Mouse (Mus musculus) CH12F3 (cell line): ENCODE data around the gene Tubg1.
"Not testable (repeated sequence)": the region's sequence is repeated elsewhere in the genome, so short reads cannot be mapped to it uniquely, and the experiment has no call there.

Source experiments
- in situ Hi-C: fragments of 300-500 bp; cut with MboI; formaldehyde crosslinking; loops from 2 replicates; pipeline ENCODE4 v1.14.3; 2020; ENCODE audit warnings: low sequenced_read_pairs

Tubg1 gene

DNA sequence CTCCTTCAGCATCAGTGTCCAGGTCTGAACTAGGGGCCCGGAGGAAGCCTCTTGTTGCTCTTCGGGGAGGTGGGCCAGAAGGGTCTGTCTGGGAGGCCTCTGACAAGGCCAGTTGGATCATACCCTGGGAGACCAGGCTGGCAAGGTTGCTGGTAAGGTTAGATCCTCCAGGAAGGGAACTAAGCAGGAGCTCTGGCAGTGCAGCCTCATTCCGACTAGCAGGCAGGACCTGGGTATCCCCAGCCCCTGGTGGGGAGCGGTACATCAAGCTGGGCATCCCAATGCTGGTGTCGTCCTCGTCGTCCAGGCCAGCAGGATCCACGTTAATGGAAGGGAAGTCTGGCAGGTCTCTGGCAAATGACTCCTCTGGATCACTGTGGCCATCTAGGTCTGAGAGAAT is 21.5 kb upstream of the Tubg1 start:
- in situ Hi-C loops: no loop called here

DNA sequence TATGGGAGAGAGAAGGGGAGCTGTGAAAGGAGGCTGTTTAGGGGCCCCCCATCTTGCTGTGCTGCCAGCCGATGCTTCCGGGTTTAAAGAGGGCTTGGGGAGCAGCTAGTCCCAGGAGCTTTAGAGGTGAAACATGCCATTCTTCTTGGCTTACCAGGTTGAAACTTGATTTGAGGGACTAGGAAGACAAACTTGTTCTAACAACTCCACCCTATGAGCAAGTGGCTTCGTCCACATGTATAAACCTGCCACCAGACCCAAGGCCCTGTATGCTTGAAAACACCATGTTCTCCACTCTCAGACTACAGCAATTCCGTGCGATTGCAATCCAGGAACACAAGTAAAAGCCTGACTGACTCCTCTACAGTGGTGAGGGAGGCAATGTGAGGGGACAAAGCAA is 16.7 kb upstream of the Tubg1 start:
- in situ Hi-C loops: no loop called here

DNA sequence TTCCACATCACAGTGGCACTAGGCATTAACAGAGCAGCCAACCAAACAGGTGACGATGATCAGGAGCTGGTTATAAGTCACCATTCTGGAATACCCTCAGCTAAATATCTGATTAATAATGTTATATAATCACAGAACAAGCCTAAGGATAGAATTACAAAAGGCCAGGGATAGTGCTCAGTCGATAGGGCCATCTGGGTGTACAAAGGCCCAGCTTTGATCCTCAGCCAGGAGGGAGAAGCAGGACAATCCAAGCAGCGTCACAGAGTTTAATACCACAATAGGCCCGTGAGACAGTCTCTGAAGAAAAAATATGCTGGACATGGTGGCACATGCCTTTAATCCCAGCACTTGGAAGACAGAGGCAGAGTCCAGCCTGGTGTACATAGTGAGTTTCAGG is 10.4 kb upstream of the Tubg1 start:
- in situ Hi-C loops: no loop called here

DNA sequence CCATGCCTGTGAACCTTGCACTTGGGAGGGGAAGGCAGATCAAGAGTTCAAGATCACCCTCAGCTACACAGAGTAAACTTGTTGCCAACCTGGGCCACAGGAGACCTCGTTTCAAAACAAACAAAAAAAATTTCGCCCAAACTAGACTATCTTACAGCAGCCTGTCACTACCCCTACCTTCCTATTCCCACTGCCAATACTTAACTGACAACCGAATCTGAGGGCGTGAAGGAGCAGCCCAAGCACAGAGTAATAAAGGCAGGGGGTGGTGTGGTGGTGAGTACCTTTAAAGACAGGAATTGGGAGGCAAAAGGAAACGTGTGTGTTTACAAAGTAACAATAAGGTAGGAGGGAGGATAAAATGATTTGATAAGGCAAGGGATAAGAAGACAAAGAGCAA is 9.0 kb upstream of the Tubg1 start:
- in situ Hi-C loops: no loop called here

DNA sequence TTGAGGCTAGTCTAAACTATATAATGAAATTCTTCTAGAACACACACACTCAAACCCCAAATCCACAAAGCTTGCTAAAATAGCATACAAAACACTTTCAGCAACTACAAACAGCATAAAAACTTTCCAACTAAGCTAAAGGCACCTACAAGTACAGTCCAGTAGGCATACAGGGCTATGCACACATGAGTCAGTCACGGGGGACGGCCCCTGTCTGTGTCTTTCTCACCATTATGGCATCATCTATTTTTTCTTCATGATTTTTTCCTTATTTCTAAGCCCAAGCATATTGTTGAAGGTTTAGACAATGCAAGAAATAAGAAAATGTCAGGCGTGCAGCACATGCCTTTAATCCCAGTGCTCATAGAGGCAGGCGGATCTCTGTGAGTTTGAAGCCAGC is 8.6 kb upstream of the Tubg1 start:
- in situ Hi-C loops: no loop called here

DNA sequence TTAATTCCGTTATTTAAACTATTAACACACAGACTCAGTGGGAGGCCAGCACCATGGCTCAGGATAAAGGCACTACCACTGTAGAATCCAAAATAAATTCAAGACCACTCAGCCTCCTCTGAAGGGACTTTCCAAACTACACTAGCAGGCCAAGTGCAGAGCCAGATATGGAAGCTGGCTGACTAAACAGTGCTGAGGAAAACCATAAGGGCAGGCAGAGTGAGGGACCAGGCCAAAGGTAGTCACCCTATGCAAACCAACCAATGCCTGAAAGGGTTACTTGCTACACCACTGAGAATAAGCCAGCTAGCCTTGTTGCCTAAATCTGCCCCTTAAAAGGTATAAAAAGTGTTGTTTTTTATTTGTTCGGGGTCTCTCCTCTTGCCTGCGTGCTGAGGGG is 7.6 kb upstream of the Tubg1 start:
- in situ Hi-C loops: no loop called here

DNA sequence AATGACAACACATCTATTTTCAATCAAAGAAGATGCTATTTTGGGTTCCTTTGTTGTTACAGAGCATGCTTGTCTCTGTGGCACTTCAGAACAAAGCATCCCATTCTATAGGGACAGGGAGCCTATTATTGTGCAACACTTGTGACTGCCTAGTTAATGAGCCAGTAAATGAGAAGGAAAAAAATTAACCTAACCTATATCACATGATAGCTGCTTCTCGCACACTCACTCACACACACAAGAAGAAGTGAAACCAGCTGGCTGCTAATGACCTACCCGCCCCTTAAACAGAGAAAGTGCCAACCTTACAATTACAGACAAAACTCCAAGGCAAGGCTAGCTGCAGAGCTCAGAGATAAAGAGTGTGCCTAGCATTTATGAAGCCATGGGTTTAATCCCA is 4.2 kb upstream of the Tubg1 start:
- in situ Hi-C loops: no loop called here

DNA sequence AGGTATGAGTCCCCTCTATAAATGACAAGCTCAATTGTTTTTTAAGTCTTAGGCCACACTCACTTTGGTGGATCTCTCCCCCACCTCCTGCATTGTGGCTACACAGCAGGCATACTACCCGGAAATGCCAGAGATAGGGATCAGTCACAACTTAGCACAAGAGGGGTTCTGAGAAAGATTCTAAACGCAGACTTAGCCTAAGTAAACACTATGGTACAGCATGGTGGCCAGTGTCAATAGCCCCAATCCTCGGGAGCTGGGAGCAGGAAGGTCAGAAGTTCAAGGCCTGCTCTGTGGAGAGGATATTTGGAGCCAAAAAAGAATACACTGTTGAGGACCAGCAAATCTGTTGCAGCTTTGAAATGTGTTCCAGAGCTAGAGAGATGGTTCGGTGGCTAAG is 1.6 kb upstream of the Tubg1 start:
- in situ Hi-C loops: no loop called here

DNA sequence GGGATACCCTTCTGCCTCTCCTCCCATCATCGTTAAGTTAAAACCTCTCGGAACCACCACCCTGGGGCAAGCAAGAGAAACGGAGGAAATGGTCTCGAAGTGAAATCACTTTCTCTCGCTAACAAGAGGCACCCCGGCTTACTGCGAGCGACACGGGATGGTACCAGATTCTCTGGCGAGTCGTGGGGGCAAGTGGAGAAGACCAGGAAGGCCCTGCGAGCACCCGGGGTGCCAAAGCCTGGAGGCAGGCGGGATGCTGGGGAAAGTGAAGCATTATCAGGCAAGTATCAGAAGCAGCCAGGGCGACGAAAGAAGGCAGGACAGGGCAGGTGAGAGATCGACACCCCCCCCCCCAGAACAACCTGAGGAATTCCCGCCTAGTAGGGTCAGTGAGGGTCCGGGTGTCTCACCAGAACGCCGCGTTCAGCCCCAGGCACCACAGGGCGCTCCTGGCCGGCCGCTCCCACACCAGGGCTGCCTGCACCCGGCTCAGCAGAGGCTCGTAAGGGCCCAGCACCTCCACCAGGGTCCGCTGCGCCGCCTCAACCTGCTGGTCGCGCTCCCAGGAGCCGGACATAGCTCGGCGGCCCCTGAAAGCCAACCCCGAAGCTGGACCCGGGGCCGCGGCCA is 492 bp upstream of the Tubg1 start:
- in situ Hi-C loops: no loop called here

DNA sequence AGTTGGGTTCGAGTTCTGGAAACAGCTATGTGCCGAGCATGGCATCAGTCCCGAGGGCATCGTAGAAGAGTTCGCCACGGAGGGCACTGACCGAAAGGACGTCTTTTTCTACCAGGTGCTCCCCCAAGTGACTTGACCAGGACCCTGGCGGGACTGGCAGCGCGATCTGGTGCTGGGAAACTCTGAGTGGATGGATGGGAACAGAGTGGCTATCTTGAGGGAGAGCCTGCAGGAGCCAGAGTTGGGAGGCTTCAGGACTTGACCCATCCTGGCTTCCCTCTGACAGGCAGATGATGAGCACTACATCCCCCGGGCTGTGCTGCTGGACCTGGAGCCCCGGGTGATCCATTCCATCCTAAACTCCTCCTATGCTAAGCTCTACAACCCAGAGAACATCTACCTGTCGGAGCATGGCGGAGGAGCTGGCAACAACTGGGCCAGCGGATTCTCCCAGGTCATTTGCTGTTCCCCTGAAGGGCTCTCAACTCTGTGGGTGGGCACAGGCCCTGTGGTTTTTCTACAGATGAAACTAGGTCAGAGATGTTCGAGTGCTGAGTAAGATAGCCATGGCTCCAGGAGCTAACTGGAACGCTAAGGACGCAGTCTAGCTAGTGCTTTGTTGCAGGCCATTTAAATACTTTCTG is 929 bp downstream of the Tubg1 start:
- in situ Hi-C loops: no loop called here

DNA sequence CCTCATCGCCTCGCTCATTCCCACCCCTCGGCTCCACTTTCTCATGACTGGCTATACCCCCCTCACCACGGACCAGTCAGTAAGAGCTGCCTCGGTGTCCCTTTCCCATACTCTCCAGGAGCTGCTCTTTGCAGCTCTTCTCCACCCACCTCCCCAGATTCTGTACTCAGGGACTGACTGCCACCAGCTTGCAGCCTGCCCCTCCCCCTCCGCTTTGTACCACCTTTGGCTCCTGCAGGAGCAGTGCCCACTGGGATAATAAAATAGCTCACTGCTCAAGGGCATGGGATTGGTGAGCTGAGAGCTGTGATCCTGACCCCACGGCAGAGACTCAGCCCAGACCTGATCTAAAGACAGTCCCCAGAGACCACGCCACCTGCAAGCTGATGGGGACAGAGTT is 4.8 kb downstream of the Tubg1 start:
- in situ Hi-C loops: not testable (repeated sequence)

DNA sequence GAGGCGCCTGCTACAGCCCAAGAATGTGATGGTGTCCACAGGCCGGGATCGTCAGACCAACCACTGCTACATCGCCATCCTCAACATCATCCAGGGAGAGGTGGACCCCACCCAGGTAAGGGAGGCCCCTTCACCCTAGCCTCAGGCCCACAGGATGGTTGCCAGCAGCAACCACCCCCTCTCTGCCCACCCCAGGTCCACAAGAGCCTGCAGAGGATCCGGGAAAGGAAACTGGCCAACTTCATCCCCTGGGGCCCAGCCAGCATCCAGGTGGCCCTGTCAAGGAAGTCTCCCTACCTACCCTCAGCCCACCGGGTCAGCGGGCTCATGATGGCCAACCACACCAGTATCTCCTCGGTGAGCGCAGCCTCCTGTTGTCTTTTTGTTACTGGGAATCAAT is 5.3 kb downstream of the Tubg1 start:
- in situ Hi-C loops: not testable (repeated sequence)

DNA sequence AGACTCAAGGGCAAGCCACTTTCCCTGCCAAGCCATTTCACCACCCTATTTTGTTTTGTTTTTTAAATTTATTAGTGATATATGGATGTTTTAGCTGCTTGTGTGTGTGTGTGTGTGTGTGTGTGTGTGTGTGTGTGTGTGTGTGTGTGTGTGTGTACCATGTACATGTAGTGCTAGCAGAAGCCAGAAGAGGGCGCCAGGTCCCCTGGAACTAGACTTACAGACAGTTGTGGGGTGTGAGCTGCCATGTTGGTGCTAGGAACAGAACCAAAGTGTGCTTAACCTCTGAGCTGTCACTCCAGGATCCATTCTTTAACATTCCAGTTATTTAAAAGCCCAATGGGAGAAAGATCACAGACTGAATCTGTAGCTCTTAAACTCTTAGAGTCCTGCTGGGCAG is 7.3 kb downstream of the Tubg1 start:
- in situ Hi-C loops: no loop called here

DNA sequence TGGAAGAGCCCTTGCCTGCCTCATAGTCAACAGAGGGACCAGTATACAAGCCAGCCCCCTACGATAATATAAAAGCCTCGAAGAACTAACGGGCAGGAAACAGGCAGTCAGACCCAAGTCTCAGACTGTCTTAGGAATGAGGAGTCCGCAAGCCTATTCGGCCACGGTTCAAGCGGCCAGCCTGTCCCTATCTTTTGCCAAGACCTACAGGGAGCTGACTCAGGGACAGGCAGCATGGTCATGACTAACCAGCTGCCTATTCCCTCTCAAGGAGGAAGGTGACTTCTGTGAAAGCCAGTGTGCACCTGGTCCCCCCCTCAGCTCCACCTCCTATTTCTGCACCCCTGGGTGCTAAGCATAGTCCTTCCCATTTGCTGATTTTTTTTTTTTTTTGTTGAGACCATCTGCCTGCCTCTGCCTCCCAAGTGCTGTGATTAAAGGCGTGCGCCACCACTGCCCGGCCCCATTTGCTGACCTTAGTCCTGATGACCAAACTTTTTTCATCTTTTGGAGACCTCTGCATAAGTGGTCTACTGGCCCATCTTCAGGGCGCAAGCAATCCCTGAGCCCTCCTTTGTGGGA is 9.3 kb downstream of the Tubg1 start:
- in situ Hi-C loops: no loop called here

DNA sequence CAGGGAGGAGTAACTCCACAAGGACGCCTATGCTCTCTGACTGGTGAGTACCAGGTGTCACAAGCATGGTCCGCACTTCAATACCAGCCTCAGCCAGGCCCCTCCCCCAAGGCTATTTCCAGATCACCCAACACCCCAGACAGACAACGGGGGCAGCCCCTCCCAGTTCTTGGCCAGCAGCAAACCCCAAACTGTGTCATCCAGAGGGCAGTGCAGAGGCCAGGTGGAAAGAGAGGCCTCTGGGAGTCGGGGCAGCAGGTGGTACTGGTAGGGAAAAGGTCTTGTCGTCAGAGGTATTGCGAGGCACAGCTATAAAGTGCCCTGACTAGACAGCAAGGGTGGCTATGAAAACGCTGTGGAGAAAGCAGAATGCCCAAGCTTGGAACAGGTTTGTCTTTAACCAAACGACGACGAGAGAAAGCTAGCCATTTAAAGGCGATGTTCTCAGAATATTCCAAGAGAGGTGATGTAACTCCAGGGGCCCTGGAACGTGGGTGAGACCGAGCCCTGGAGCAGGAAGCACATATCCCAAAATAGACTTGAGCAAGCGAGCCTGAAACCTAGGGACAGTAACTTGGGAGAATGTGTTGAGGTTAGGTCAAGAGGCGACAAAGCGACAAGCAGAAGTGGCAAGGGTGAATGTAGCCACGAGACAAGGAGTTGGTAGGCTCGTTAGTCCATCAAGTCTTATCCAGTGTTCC is 10.5 kb downstream of the Tubg1 start:
- in situ Hi-C loops: no loop called here

DNA sequence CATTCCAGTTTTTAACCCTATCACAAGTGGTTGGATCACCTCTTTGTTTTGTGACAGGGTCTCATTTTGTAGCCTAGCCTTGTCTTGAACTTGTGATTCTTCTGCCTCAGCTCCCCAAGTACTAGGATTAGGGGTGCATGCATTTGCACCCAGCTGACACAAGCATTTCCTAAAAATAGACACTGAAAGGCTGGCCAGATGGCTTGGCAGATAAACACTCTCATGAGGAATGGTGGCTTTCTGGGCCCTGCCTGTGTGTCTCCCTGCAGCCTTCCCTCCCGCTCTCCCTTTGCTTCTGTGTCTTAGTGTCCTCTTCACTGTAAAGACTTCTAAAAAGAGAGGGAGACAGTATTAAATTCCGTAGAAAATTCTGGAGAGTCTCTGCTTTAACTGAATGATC is 11.4 kb downstream of the Tubg1 start:
- in situ Hi-C loops: no loop called here

DNA sequence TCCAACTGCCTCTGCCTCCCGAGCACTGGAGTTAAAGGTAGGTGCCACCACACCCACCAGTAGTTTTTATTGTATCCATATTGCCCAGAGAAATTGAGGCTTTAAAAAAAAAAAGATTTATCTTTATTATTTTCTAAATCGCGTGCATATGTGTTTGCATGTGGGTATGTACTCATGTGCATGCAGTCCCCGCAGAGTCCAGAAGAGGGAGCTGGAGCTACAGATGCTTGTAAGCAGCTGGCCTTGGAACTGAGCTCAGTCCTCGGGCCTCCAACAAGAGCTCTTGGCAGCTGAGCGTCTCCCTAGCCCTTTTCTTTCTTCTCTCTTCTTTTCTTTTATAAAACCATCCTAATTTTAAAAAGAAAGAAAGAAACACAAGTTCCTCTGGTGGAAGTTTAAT is 12.0 kb downstream of the Tubg1 start:
- in situ Hi-C loops: no loop called here

DNA sequence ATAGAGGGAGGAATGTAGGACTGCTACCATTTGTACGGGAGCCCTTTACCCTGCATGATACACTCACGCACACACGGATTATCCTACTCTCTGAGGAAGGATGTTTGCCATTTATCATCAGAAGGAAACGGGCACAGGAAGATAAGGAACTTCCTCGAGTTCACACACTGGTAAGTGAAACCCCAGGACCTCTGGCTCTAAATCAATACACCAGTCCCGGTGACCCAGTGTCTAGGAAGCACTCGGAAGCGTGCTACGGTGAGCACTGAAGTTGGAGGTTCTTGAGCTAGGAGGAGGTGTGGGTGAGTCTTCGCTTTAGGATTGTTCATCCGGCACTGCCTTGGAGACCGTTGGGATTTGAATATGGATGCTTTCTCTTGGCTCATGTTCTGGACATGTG is 13.3 kb downstream of the Tubg1 start:
- in situ Hi-C loops: no loop called here

DNA sequence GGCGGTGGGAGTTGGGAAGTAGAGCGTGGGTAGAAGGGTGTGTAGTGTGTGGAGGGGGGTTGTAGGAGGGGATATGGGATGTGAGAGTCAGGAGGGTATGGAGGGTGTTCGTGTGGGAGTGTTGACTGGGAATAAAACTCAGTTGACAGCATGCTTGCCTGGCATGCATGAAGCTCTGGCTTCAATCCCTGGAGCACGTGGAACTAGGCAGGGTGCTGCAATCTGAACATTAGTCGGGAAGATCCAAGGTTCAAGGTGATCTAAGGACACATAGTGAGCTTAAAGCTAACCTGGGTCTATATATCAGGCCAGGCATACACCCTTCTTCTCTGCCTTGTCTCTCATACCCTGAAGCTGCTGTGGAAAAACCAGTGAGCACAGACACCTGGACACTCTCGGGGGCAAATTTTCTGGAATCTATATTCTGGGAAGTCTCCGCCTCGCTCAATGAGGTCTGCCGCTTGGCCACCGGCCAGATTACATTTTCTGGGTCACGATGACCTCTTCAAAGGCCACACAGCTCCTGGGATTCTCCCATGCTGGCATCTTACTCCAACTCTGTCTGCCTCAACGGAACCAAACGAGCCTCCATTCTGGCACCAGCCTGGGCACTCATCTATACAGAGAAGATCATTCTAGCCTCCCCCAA is 14.6 kb downstream of the Tubg1 start:
- in situ Hi-C loops: no loop called here

DNA sequence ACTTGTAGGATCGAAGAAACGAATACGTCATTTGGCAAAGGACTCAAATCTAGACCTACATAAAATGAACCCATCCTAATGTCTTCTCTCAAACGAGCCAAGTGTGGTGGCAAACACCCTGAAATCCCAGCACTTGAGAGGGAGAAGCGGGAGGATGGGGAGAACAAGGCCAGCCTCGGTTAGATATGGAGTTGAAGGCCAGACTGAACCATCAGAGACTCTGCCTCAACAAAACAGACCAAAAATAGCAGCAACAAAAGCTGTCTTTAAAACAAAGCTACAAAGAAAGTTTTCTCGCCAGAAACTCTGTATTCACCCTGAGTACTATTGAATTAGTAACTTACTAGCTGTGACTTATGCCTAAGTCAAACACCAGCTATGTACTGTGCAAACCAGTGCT is 17.3 kb downstream of the Tubg1 start:
- in situ Hi-C loops: no loop called here

DNA sequence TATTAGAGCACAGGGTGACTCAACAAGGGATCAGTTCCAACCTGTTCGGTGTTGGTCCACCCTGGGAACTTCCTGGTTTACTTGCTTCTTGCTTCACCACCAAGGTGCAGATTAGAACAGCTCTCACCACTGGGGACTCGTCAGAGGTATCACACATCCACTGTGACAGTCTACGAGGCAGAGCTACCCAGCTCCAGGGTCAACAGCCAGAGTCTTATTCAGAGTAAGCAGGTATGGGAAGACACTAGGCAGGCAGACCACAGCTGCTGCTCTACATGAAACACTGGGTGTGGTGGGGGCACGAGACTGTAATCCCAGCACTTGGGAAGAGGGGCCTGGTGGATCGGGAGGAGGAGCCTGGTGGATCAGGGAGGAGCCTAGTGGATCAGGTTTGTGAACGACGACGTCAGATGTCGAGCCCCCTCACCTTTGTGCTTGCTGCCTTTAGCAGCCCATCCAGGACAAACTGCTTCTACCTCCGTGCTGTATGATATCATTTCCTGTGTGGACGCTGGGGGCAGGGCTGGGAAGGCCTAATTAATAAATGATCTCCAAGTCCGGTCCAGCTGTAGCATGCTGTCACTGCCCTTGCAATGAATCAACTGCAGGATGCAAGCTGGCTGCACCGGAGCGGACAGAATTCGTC is 18.9 kb downstream of the Tubg1 start:
- in situ Hi-C loops: no loop called here
